Mouse (Mus musculus) erythroblast, adult 5-6 weeks (primary cell): Measurements from ENCODE around the gene Ints1. TPM values are rescaled to one million over a fixed set of nuclear protein-coding genes. Genes with fewer than 3 reads are reported as not detected.
"Not testable (repeated sequence)": the region's sequence is repeated elsewhere in the genome, so short reads cannot be mapped to it uniquely, and the experiment has no call there.

Experiments
- ATAC-seq: replicated peaks from 2 replicates; pipeline ENCODE4 v1.8.0; 2016; ENCODE audit warnings: moderate number of reproducible peaks, mild to moderate bottlenecking, moderate TSS enrichment, inconsistent platforms; ENCODE audit not compliant: poor library complexity, low FRiP score, severe bottlenecking
- total RNA-seq, 2 experiments: library from RNA; stranded (forward) in 1 of 2; stranded (reverse) in 1 of 2; fragments of 150-400 nt in 1 of 2; fragments of 200-764, 138-1000 nt in 1 of 2; gene quantifications; 2 replicates each; pipeline versions ENCODE4 v1.2.3 to v1.2.4; 2015 to 2017; ENCODE audit warnings: low replicate concordance in 2 of 2

Gene Ints1
- total RNA-seq, 2 experiments from 2014 or later: 28.0 to 30.7 TPM

- ATAC-seq: no peak
Measured at GRCm38 (mm10) chr5:139768216-139768615, 7.3 kb downstream of the Ints1 start.

GRCm38 (mm10) chr5:139764296-139764695 is 11.2 kb downstream of the Ints1 start:
- ATAC-seq: peak; percentile 54; the same call in 1 of the 2 replicates

GRCm38 (mm10) chr5:139758096-139758495 is 17.4 kb downstream of the Ints1 start:
- no peak for ATAC-seq

GRCm38 (mm10) chr5:139756586-139756985 is 18.9 kb downstream of the Ints1 start:
- ATAC-seq: no peak

GRCm38 (mm10) chr5:139756135-139756534 is 19.3 kb downstream of the Ints1 start:
- no peak for ATAC-seq

GRCm38 (mm10) chr5:139754753-139755152 is 20.7 kb downstream of the Ints1 start:
- peak; percentile 40; the same call in 1 of the 2 replicates for ATAC-seq

GRCm38 (mm10) chr5:139750535-139750934 is 24.9 kb downstream of the Ints1 start:
- peak; percentile 56 for ATAC-seq

- ATAC-seq: no peak
Measured at GRCm38 (mm10) chr5:139749413-139750125, 25.9 kb downstream of the Ints1 start.

GRCm38 (mm10) chr5:139745771-139746170 is 29.7 kb downstream of the Ints1 start:
- peak; percentile 75 for ATAC-seq

- not testable (repeated sequence) for ATAC-seq
Measured at GRCm38 (mm10) chr5:139742640-139743039, 32.8 kb downstream of the Ints1 start.

GRCm38 (mm10) chr5:139738592-139739315 is 36.7 kb downstream of the Ints1 start:
- ATAC-seq: peak; percentile 65

- ATAC-seq: peak; percentile 43
Measured at GRCm38 (mm10) chr5:139737841-139738591, 37.5 kb downstream of the Ints1 start.

GRCm38 (mm10) chr5:139736504-139736940 is 39.0 kb downstream of the Ints1 start:
- peak; percentile 3 for ATAC-seq

GRCm38 (mm10) chr5:139735677-139736503 is 39.6 kb downstream of the Ints1 start, which contains the start of gene Micall2:
Gene Micall2 (minus strand): TSS chr5:139736336.
- ATAC-seq: peak; percentile 59

GRCm38 (mm10) chr5:139734746-139735145 is 40.7 kb downstream of the Ints1 start:
- ATAC-seq: no peak

GRCm38 (mm10) chr5:139734016-139734415 is 41.5 kb downstream of the Ints1 start:
- peak; percentile 47 for ATAC-seq

GRCm38 (mm10) chr5:139732634-139733107 is 42.8 kb downstream of the Ints1 start:
- ATAC-seq: 0 out of 2 replicates have a peak, but pooled peaks have one; percentile 21

GRCm38 (mm10) chr5:139730712-139731486 is 44.6 kb downstream of the Ints1 start:
- ATAC-seq: no peak
